Mouse (Mus musculus) liver, embryonic 14.5 days (tissue): Measurements from ENCODE around the gene Car10. TPM values are rescaled to one million over a fixed set of nuclear protein-coding genes. Genes with fewer than 3 reads are reported as not detected.

Experiments
- ATAC-seq: fragments of 200-750 bp; cut with Nextera tagmentation; 2 replicates; pipeline ENCODE4 v1.8.0; 2017; ENCODE audit warnings: moderate number of reproducible peaks, mild to moderate bottlenecking, moderate library complexity; ENCODE audit not compliant: insufficient read depth
- DNase-seq, 3 experiments: peaks; one replicate each; pipeline ENCODE4 v3.0.0-alpha.2; 2012 to 2013; ENCODE audit warnings: low read depth in 3 of 3, low spot score in 3 of 3
- H3K27ac ChIP-seq: fragments of 300-500 bp; sonication (generic); 2 replicates; pipeline ENCODE4 v1.5.1; 2014; ENCODE audit warnings: moderate library complexity, mild to moderate bottlenecking, control low read depth, inconsistent platforms
- H3K27me3 ChIP-seq: fragments of 300-500 bp; sonication (generic); 2 replicates; pipeline ENCODE4 v1.6.1; 2014; ENCODE audit warnings: mild to moderate bottlenecking, low read length, moderate library complexity; ENCODE audit not compliant: control insufficient read depth, insufficient read depth
- H3K36me3 ChIP-seq: fragments of 300-500 bp; sonication (generic); replicated peaks from 2 replicates; pipeline ENCODE4 v1.6.1; 2014; ENCODE audit warnings: low read depth; ENCODE audit not compliant: control insufficient read depth, insufficient read depth
- H3K4me1 ChIP-seq, 2 experiments: fragments of 200-500 bp in 1 of 2; fragments of 300-500 bp in 1 of 2; sonication (generic) in 1 of 2; replicated peaks; 2 replicates each; pipeline ENCODE4 v1.6.1; 2012 to 2014; ENCODE audit warnings: antibody characterized with exemption in 1 of 2, inconsistent platforms in 1 of 2, low read length in 1 of 2; ENCODE audit not compliant: control insufficient read depth in 2 of 2, insufficient read depth in 2 of 2
- H3K4me2 ChIP-seq: fragments of 300-500 bp; sonication (generic); 2 replicates; pipeline ENCODE4 v1.6.1; 2014; ENCODE audit warnings: low read depth, mild to moderate bottlenecking, control low read depth, moderate library complexity
- H3K4me3 ChIP-seq, 2 experiments: fragments of 200-500 bp in 1 of 2; fragments of 300-500 bp in 1 of 2; sonication (generic) in 1 of 2; 2 replicates each; pipeline ENCODE4 v1.5.1; 2012 to 2014; ENCODE audit warnings: low read depth in 2 of 2, low read length in 2 of 2, mild to moderate bottlenecking in 2 of 2, control low read depth in 1 of 2, inconsistent platforms in 1 of 2, moderate library complexity in 1 of 2; ENCODE audit not compliant: insufficient read depth in 1 of 2
- H3K9ac ChIP-seq: fragments of 300-500 bp; sonication (generic); replicated peaks from 2 replicates; pipeline ENCODE4 v1.6.1; 2014; ENCODE audit warnings: mild to moderate bottlenecking, control low read depth, moderate library complexity
- H3K9me3 ChIP-seq: fragments of 300-500 bp; sonication (generic); 2 replicates; pipeline ENCODE4 v1.6.1; 2016; ENCODE audit warnings: low read length, mixed read lengths; ENCODE audit not compliant: control insufficient read depth
- CTCF ChIP-seq: IDR thresholded peaks from 2 replicates; pipeline ENCODE4 v1.5.1; 2016; ENCODE audit warnings: antibody characterized with exemption, low read depth, control low read depth
- EP300 ChIP-seq: IDR thresholded peaks from 2 replicates; pipeline ENCODE4 v1.6.1; 2016; ENCODE audit warnings: antibody characterized with exemption, low read depth
- WGBS: fragments of 180-500 bp; shearing (Covaris S2); extraction: QIAGEN DNeasy Blood & Tissue Kit; methylation state at CpG from one replicate; pipeline ENCODE4 v1.1.7; 2014; ENCODE audit not compliant: insufficient replicate concordance; 5-methylcytosine and 5-hydroxymethylcytosine counted together
- polyA plus RNA-seq, 2 experiments: library from polyadenylated mRNA; depleted of rRNA in 1 of 2; stranded (reverse) in 1 of 2; unstranded in 1 of 2; fragments of >200 nt; fragmentation: Nextera tagmentation in 1 of 2; extraction: Ambion mirVana in 1 of 2; gene quantifications; 2 replicates each; pipeline versions ENCODE4 v1.2.1 to v1.2.3; 2012 to 2014

Gene Car10
- polyA plus RNA-seq, 2 experiments: not detected

DNA sequence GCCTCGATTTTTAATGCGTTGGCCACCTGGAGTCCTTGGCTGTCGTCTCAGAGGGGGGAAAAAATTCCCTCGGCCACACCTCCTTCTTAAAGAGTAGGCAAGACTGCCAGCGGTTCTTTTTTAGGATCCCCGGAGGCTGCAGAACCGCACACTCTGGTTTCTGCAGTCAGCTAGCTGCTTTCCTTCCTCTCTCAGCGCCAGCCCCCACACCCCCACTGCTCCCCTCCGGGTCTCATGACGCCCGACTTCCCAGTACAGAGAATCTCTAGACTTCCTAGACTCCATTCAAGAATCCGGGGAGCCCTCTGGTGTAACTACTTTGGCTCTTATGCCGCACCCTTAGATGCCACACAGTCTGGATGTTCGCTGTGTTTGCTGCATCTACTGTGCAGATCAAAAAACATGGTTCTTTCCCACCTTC, 387 bp upstream of the Car10 start:
- Histone ChIP-seq H3K9me3 (no peaks in the 10 kb centered on the region), H3K4me1 (no peaks in the 10 kb centered on the region), H3K4me3 (no peak overlapping the region), H3K4me2 (no peak overlapping the region), H3K27ac (no peak overlapping the region), H3K9ac (no peak overlapping the region), H3K27me3 (peaks cover 36% of the 10 kb centered on the region), H3K36me3 (no peaks in the 10 kb centered on the region)
- DNase-seq: no peak
- TF ChIP-seq CTCF (no peak), EP300 (no peak)
- no peak for ATAC-seq
- 4% methylated on average over 14 of the region's 14 CpGs for WGBS

DNA sequence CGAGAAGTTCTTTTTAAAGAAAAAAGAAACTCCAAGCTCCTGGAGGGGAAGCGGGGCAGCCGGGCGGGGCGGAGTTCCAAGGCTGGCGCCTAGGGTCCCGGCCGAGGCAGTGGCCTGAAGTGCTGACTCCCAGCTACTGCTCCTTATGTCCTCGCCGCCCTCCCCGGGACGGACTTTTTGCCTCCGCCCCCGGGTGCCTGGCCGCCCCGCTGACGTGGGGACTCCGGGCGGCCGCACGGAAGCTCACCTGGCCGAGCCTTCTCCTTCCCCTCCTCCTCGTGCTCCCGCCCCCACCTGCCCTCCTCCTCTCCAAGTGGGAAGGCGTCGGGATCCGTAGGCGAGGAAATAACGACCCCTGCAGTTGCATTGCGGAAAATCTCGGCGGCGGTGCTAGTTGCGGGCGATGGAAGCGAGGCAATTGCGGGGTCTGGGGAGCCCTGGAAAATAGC, 1.1 kb downstream of the Car10 start:
- TF ChIP-seq CTCF (no peak), EP300 (no peak)
- Histone ChIP-seq H3K9me3 (no peaks in the 10 kb centered on the region), H3K4me2 (peak overlapping the region; percentile 22; the same call in 1 of the 2 replicates), H3K4me1 (no peaks in the 10 kb centered on the region), H3K27me3 (peaks cover 36% of the 10 kb centered on the region), H3K4me3 (no peak overlapping the region), H3K9ac (no peak overlapping the region), H3K27ac (no peak overlapping the region), H3K36me3 (no peaks in the 10 kb centered on the region)
- no peak for DNase-seq
- ATAC-seq: no peak
- 1% methylated on average over 37 of the region's 37 CpGs for WGBS

DNA sequence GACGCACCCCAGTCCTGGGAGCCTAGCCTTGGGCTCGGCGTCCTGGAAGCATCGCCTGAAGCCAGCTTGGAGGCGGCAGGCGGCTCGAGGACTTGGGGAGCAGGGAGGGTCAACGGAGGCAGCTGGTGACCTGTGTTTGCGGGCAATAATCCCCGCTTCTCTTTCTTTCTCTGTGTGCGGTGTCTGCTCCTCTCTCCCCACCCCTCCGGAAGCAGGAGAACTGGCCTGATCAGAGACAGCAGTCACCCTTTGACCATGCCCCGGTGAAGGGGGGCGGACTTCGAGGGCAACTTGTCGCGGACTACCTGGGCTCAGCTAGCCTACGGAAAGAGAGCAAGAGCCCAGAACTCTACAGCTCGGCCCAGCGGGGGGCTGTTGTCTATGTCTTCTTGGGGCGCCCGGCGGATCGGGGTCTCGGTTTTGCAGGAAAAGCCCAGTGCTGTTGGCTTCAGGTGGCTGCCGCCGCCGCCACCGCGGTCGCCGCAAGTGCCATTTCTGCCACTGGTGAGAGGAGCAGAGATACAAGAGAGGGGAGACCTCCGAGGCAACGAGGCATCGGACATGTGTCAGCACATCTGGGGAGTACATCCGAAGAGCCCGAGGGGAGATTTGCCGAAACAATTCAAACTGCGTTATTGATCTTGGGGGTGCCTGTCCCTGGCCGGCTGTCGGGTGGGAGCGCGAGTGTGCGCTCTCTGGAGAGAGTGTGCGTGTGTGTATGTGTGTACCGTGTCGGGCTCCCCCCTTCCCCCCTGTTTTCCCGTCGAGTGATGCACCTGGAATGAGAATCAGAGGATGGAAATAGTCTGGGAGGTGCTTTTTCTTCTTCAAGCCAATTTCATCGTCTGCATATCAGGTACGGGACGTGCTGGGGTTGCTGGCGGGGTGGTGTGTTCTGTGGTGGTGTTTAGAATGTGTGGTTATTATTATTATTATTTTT, 1.9 kb downstream of the Car10 start:
- TF ChIP-seq CTCF (no peak), EP300 (no peak)
- Histone ChIP-seq H3K4me1 (no peaks in the 10 kb centered on the region), H3K9me3 (no peaks in the 10 kb centered on the region), H3K4me2 (no peak overlapping the region), H3K27me3 (peaks cover 36% of the 10 kb centered on the region), H3K36me3 (no peaks in the 10 kb centered on the region), H3K9ac (no peak overlapping the region), H3K27ac (no peak overlapping the region), H3K4me3 (no peak overlapping the region)
- ATAC-seq (no peak), DNase-seq (no peak)
- 3% methylated on average over 53 of the region's 53 CpGs for WGBS

DNA sequence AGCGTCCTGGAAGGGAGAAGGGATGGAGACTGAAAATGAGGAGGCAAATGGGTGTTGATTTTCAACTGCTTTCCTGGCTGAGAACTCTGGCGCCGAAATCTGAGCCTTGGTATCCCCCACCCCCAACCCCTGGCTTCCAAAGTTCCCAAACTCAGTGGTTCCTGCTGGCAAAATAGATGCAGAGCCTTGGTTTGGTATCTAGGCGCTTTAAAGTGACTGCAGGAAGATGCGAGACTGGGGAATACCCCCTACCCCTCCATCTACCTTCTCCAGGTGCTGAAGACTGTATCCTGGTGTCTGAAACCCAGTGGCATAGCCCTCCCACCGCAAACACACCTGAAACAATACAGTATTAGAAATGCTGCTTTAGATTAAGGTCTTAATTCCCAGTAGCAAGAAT, 2.8 kb downstream of the Car10 start:
- no peak for ATAC-seq
- no peaks in the 10 kb centered on the region for H3K9me3 ChIP-seq
- H3K9ac ChIP-seq: no peak overlapping the region
- no peak overlapping the region for H3K4me3 ChIP-seq
- WGBS: under 1% methylated on average over 6 of the region's 6 CpGs
- no peaks in the 10 kb centered on the region for H3K4me1 ChIP-seq
- peaks cover 36% of the 10 kb centered on the region for H3K27me3 ChIP-seq
- TF ChIP-seq CTCF: no peak
- no peak for TF ChIP-seq EP300
- no peak overlapping the region for H3K27ac ChIP-seq
- no peak for DNase-seq
- no peaks in the 10 kb centered on the region for H3K36me3 ChIP-seq
- H3K4me2 ChIP-seq: no peak overlapping the region

DNA sequence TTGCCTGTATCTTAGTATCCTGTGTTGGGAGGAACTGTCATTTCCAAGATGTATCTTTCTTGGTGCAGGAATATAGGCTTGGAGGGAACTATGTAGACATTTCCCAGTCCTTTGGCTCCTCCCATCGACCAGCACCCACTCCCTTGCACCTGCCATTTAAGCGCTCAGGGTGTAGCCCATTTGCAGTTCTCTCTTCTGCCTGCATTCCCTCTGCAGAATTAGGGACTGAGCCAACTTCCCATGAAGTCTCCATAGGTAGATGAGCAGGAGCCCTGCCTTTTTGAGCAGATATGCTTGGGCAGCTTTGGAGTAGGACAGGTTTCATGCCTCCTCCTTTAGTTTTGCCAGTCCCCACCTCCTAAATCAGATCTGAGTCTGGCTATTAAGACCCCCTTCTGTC, 3.3 kb downstream of the Car10 start:
- 0% methylated on average over 2 of the region's 2 CpGs for WGBS
- Histone ChIP-seq H3K27ac (no peak overlapping the region), H3K9ac (no peak overlapping the region), H3K27me3 (peaks cover 36% of the 10 kb centered on the region), H3K4me2 (no peak overlapping the region), H3K4me1 (no peaks in the 10 kb centered on the region), H3K36me3 (no peaks in the 10 kb centered on the region), H3K9me3 (no peaks in the 10 kb centered on the region), H3K4me3 (no peak overlapping the region)
- DNase-seq (no peak), ATAC-seq (no peak)
- TF ChIP-seq EP300 (no peak), CTCF (no peak)
